Mouse (Mus musculus): Measurements from ENCODE around the gene Gm1330.
"Not testable (repeated sequence)": the region's sequence is repeated elsewhere in the genome, so short reads cannot be mapped to it uniquely, and the experiment has no call there.

Gm1330 gene

DNA sequence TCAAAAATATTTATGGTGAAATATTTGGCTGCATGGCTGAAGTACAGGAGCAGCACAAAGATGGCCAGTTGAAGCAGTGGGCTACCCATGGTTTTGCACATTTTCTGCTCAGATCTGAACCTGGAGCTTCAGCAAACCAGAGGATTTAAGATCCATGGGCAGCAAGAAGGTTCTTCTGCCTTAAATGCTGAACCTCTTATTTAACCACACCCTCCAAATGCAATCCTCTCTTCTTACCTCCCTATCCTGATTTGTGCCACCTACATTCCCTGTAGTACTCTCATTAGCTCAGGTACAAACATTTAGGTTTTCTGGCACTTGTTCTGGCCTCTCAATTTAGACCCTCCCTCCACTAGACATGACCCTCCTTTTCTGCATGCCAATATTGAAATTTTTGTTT is at the start of gene Gm1330:
Gene Gm1330 (minus strand): TSS at position 101 of the 400 bp plus-strand sequence.
- no peak for DNase-seq (ENCODE audit: low spot score in 2 of 2)

DNA sequence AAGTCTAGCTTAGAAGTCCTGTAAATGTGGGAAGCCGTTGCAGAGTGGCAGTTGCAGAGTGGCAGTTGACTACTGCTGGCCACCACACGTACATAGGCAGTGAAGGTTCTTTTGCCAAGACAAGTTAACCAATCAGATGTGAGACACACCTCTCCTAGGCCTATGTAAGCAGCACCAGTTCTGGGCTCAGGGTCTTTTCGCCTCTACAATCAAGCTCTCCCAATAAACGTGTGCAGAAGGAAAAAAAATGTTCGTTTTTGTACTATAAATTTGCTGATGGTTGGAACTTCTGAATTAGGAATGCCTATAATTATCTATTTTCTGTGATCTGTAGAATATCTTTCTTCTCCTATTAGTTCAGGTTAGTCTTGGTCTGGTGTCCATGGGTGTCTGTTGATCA is 14.1 kb upstream of the Gm1330 start, which contains the start of gene Gm10750:
Gene Gm10750 (minus strand): TSS at position 101 of the 400 bp plus-strand sequence.
- not testable (repeated sequence) for DNase-seq (ENCODE audit: low spot score in 2 of 2)

DNA sequence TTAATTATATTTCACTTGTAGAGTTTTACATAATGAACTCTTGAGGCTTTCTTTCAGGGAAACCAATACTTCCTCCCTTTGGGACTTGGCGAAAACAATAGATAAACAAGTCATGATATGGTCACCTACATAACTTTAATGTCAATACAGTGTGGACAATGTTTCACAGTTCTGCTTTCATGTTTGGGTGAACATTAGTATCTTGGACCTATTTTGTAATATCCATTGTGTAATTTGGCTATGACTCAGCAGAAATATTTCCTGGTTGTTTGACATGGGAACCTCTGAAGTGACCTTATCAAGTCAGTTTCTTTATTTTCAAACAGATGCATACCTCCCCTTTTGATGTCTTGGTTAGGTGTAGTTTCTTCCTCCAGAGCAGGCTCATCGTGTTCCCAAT is 1.8 kb upstream of the Gm1330 start:
- DNase-seq (ENCODE audit: low spot score in 2 of 2): no peak

DNA sequence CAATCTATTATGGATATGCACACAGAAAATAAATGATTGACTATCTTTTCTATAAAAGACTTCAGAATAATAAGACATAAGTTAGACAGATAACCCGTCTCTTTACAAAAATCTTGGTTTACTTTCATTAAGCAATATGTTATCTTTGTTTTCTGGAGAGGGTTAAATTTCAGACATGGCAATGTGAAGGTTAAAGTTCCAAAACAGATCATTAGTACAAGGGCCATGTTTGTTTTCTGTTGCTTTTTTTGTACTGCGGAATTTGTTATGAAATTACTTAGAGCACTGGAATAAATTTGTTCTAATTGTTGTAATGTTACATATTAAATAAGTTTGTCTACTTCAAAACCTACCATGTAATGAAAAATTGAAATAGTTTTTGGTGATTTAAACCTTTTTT is 7.9 kb downstream of the Gm1330 start:
- DNase-seq (ENCODE audit: low spot score in 2 of 2): no peak
